Mouse (Mus musculus) G1E-ER4 (cell line): ENCODE results near the gene Apobec2. TPM values are rescaled to one million over a fixed set of nuclear protein-coding genes. Genes with fewer than 3 reads are reported as not detected.
A peak's percentile ranks its signal among the peaks of the same experiment; 100 is the strongest.

Source experiments
- GATA1 ChIP-seq: IDR thresholded peaks from one replicate; pipeline ENCODE4 v1.8.0; 2012; ENCODE audit warnings: low read length, inconsistent platforms
- polyA plus RNA-seq: library from polyadenylated mRNA; stranded (reverse); fragments of >175 nt; gene quantifications from 2 replicates; pipeline ENCODE4 v1.2.3, GENCODE M21; 2012

The Apobec2 gene
- polyA plus RNA-seq = 0.09 and 0.14 TPM in 2 replicates

- TF ChIP-seq GATA1 = no peak
Measured at GRCm38 (mm10) chr17:48432158-48432980, at the start of gene Apobec2. Apobec2 (minus strand) TSS chr17:48432930.

GRCm38 (mm10) chr17:48479952-48480351 is 47.2 kb upstream of the Apobec2 start:
- TF ChIP-seq GATA1 = no peak

GRCm38 (mm10) chr17:48475444-48475843 is 42.7 kb upstream of the Apobec2 start:
- no peak for TF ChIP-seq GATA1

- no peak for TF ChIP-seq GATA1
Measured at GRCm38 (mm10) chr17:48467395-48468231, 34.9 kb upstream of the Apobec2 start.

GRCm38 (mm10) chr17:48466769-48467394 is 34.2 kb upstream of the Apobec2 start:
- no peak for TF ChIP-seq GATA1

GRCm38 (mm10) chr17:48463391-48463790 is 30.7 kb upstream of the Apobec2 start:
- no peak for TF ChIP-seq GATA1

DNA sequence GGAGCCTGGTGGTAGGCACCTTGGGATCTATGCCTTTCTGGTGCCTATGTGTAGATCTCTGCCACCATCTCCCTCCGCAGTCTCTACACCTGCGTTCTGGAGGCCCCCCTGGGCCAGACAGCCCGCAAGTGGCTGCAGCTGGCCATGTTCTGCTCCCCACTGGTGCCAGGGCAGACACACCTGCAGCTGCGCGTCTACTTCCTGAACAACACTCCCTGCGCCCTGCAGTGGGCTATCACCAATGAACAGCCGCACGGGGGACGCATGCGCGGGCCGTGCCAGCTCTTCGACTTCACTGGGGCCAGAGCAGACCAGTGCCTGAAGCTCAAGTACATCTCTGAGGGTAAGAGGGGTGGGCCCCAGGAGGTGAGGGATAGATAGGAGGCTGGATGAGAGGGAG is 29.4 kb upstream of the Apobec2 start:
- TF ChIP-seq GATA1 = no peak

DNA sequence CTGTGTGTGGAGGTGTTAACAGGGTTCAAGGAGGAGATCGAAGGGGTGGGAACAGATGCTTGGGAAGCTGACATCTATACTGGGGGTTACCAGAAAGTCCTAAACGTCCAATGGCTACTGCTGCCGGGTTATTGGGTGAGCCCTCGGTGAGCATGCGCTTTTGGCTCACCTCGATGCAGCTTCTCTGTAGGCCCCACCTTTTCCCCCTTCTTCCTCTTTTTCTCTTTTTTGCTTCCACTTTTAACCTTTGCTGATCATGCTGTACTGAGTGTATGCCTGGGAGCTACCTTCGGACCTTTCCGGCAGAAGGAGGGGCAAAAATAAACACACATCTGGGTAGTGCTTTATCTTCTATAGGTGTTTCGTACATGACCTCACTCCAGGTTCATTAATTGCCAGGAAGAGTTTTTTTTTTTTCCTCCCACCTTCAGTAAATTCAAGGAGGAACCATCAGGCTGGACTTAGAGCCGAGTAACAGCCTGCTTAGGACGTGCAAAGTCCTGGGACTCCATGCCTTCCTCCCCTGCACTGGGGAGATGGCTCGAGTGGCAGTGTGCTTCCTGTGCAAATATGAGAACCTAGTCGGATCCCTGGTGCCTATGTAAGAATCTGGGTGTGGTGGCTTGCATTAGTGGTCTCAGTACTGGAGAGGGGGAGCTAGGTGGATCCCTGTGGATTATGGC is 25.4 kb upstream of the Apobec2 start:
- TF ChIP-seq GATA1 = no peak

DNA sequence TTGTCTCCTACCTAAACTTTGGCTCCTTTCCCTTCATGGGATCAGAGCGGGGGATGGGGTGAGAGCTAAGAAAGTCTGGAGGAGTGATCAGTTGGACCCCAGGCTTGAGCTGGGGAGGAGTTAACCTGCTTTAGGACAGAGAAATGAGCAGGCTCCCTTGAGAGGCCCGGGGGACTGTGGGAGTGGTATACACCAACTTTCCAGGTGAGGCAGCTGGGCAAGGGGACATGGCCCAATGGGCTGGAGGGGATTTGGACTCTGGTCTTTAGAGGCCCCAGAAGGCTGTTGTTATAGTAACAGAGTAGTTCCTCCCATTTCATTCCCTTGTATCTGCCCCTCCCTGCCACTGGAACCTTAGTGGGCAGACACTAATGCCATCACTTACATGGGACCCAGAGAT is 23.2 kb upstream of the Apobec2 start:
- TF ChIP-seq GATA1 = no peak

- no peak for TF ChIP-seq GATA1
Measured at GRCm38 (mm10) chr17:48454688-48455087, 22.0 kb upstream of the Apobec2 start, which contains the start of gene Unc5cl. Unc5cl (plus strand) TSS chr17:48454901.

DNA sequence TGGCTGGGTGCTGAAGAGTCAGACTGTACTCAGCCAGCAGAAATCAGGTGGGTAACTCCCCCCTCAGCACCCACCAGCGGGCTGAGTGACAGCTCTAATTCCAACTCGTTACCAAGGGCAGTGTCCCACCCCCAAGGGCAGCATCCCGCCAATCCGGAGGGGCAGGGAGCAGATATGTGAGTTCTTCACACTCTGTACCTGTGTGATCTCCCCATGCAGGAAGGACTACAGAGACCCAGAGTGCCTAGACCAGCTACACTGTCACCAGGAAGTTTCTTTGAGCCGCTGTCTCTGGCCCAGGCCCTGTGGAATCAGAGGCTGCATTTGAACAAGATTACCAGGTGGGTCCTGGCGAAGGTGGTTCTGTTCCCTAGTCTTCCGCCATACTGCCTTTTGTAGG is 21.5 kb upstream of the Apobec2 start:
- no peak for TF ChIP-seq GATA1

GRCm38 (mm10) chr17:48453489-48453888 is 20.8 kb upstream of the Apobec2 start:
- TF ChIP-seq GATA1 = no peak

- no peak for TF ChIP-seq GATA1
Measured at GRCm38 (mm10) chr17:48451753-48452444, 19.2 kb upstream of the Apobec2 start.

DNA sequence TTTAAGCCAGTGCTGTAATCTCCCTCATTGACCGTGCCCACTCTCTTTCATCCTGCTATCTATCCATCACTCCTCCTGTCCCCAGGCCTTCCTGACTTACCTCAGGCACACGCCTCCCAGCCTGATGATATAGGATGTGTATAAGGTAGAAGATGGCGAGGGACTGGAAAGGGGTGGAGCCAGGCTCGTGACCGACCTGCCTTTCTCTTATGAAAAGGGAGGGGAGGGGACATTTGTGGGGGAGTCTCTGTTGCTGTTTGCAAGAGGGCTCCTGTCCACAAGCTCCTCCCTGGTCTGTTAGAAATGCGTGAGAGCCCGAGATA is 18.6 kb upstream of the Apobec2 start, which contains the start of gene Tspo2:
Gene Tspo2 (minus strand): TSS at position 170 of the 323 bp plus-strand sequence.
- TF ChIP-seq GATA1 = no peak

- TF ChIP-seq GATA1 = peak; percentile 28
Measured at GRCm38 (mm10) chr17:48450666-48451352, 18.1 kb upstream of the Apobec2 start.
